Mouse (Mus musculus) liver, embryonic 14.5 days (tissue): ENCODE data around the gene Gm10775.

Experiments
- CTCF ChIP-seq: IDR thresholded peaks from 2 replicates; pipeline ENCODE4 v1.5.1; 2016; ENCODE audit warnings: antibody characterized with exemption, low read depth, control low read depth
- EP300 ChIP-seq: IDR thresholded peaks from 2 replicates; pipeline ENCODE4 v1.6.1; 2016; ENCODE audit warnings: antibody characterized with exemption, low read depth

GRCm38 (mm10) chr13:65259239-65259638, at the start of gene Gm10775:
- TF ChIP-seq CTCF (no peak), EP300 (no peak)
